Mouse (Mus musculus) limb, embryonic 14.5 days (tissue): ENCODE data around the gene Clip2. TPM values are rescaled to one million over a fixed set of nuclear protein-coding genes. Genes with fewer than 3 reads are reported as not detected.
"Not testable (repeated sequence)": the region's sequence is repeated elsewhere in the genome, so short reads cannot be mapped to it uniquely, and the experiment has no call there.

Experiments used
- ATAC-seq: fragments of 200-750 bp; cut with Nextera tagmentation; 2 replicates; pipeline ENCODE4 v1.8.0; 2017; ENCODE audit warnings: low read depth, moderate number of reproducible peaks, moderate TSS enrichment; ENCODE audit not compliant: low FRiP score
- DNase-seq: peaks from one replicate; pipeline ENCODE4 v3.0.0-alpha.2; 2015; ENCODE audit warnings: low spot score
- H3K27ac ChIP-seq: fragments of 300-500 bp; sonication (generic); replicated peaks from 2 replicates; pipeline ENCODE4 v1.5.1; 2014; ENCODE audit warnings: low read depth, mild to moderate bottlenecking, low read length, moderate library complexity, mixed read lengths
- H3K27me3 ChIP-seq: fragments of 300-500 bp; sonication (generic); 2 replicates; pipeline ENCODE4 v1.6.1; 2014; ENCODE audit warnings: low read length, mixed read lengths; ENCODE audit not compliant: control insufficient read depth, insufficient read depth
- H3K36me3 ChIP-seq: fragments of 300-500 bp; sonication (generic); 2 replicates; pipeline ENCODE4 v1.6.1; 2014; ENCODE audit warnings: mild to moderate bottlenecking, low read length, moderate library complexity, mixed read lengths; ENCODE audit not compliant: control insufficient read depth, insufficient read depth
- H3K4me1 ChIP-seq: fragments of 300-500 bp; sonication (generic); 2 replicates; pipeline ENCODE4 v1.6.1; 2014; ENCODE audit warnings: antibody characterized with exemption, low read length, mixed read lengths; ENCODE audit not compliant: control insufficient read depth, insufficient read depth
- H3K4me2 ChIP-seq: fragments of 300-500 bp; sonication (generic); replicated peaks from 2 replicates; pipeline ENCODE4 v1.6.1; 2014; ENCODE audit warnings: low read depth, mild to moderate bottlenecking, low read length, moderate library complexity; ENCODE audit not compliant: severe bottlenecking
- H3K4me3 ChIP-seq: fragments of 300-500 bp; sonication (generic); replicated peaks from 2 replicates; pipeline ENCODE4 v1.5.1; 2014; ENCODE audit warnings: low read length
- H3K9ac ChIP-seq: fragments of 300-500 bp; sonication (generic); 2 replicates; pipeline ENCODE4 v1.6.1; 2014; ENCODE audit warnings: mild to moderate bottlenecking, low read depth, low read length, moderate library complexity; ENCODE audit not compliant: severe bottlenecking
- H3K9me3 ChIP-seq: fragments of 300-500 bp; sonication (generic); 2 replicates; pipeline ENCODE4 v1.6.1; 2016; ENCODE audit warnings: low read length; ENCODE audit not compliant: control insufficient read depth
- POLR2A ChIP-seq: fragments of 200-500 bp; IDR thresholded peaks from 2 replicates; pipeline ENCODE4 v1.8.0; 2012; ENCODE audit warnings: inconsistent platforms, mild to moderate bottlenecking, moderate library complexity, borderline replicate concordance; ENCODE audit not compliant: insufficient read depth, insufficient read length; ENCODE audit errors: extremely low read depth
- WGBS: fragments of 180-500 bp; shearing (Covaris S2); extraction: QIAGEN DNeasy Blood & Tissue Kit; methylation state at CpG from one replicate; pipeline ENCODE4 v1.1.7; 2014; 5-methylcytosine and 5-hydroxymethylcytosine counted together
- polyA plus RNA-seq, 2 experiments: library from polyadenylated mRNA; depleted of rRNA in 1 of 2; stranded (reverse) in 1 of 2; unstranded in 1 of 2; fragments of >200 nt; fragmentation: Nextera tagmentation in 1 of 2; extraction: Ambion mirVana in 1 of 2; gene quantifications; 2 replicates each; pipeline versions ENCODE4 v1.2.1 to v1.2.3; 2012 to 2014

Clip2 gene
- polyA plus RNA-seq, 2 experiments: 4.7 to 25.5 TPM

DNA sequence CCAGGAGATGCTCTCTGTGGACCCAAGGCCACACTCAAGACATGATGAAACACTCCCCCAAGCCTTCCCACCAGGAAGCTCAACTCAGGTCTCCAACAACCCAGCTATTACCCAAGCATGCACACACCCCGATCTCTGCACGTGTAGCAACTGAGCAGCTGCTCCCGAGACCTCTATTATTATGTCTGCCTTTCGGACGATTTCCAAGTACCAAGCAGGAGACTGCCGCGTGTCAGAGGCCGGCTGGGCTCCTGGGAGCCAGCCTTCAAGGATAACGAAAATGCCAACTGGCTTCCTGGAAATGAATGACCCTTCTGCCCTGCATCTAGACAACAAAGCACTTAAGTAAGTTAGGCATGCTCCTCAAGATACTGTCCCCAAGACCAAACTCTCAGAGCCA is 97.8 kb downstream of the Clip2 start:
- Histone ChIP-seq H3K36me3 (peaks cover 20% of the 10 kb centered on the region), H3K27me3 (no peaks in the 10 kb centered on the region), H3K27ac (peak overlapping the region; percentile 95), H3K9ac (0 out of 2 replicates have a peak overlapping the region, but pooled peaks have one; percentile 4), H3K4me2 (peak overlapping the region; percentile 68), H3K4me1 (peaks cover 14% of the 10 kb centered on the region), H3K4me3 (peak overlapping the region; percentile 78), H3K9me3 (peaks cover 8% of the 10 kb centered on the region; the same call in 1 of the 2 replicates)
- no peak for DNase-seq
- TF ChIP-seq POLR2A: no peak
- WGBS: 33% methylated on average over 9 of the region's 9 CpGs
- no peak for ATAC-seq

DNA sequence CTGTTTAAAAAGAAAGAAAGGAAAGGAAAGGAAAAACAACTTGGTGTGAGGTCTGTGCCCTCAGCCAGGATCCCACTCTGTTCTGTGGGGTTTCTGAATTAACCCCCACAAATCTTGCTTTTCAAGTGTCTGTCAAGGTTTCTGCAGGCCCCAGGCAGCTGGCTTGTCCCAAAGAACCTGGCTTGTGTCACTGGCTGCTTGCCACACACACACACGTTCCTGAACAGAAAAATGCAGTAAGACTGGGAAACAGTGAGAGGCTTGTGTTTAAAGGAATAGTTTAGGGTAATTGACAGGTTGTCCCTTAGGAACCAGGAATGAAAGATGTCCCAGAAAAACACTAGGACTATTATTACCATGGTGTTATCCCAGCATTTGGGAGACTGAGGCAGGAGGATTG is 98.7 kb downstream of the Clip2 start:
- peaks cover 14% of the 10 kb centered on the region for H3K4me1 ChIP-seq
- H3K4me2 ChIP-seq: no peak overlapping the region
- 16% methylated on average over 1 of the region's 1 CpGs for WGBS
- DNase-seq (peak; percentile 36), ATAC-seq (no peak)
- no peaks in the 10 kb centered on the region for H3K27me3 ChIP-seq
- no peak overlapping the region for H3K9ac ChIP-seq
- peaks cover 8% of the 10 kb centered on the region; the same call in 1 of the 2 replicates for H3K9me3 ChIP-seq
- H3K27ac ChIP-seq: 0 out of 2 replicates have a peak overlapping the region, but pooled peaks have one; percentile 26
- no peak for TF ChIP-seq POLR2A
- H3K4me3 ChIP-seq: no peak overlapping the region
- peaks cover 20% of the 10 kb centered on the region for H3K36me3 ChIP-seq

DNA sequence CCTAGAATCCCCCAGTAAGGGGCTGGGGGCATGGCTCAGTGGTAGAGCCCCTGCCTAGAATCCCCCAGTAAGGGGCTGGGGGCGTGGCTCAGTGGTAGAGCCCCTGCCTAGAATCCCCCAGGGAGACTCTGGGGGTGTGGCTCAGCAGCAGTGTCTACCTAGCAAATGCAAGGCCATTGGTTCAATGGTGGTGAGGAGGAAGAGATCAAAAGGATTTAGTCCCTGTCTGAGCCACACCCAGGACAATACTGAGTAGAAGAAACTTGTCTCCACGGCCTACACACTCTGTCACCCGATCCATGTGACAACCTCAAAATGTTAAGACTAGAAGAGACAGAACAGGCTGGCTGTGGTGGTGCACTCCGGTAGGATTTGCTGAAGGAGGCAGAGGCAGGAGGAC is 105.5 kb downstream of the Clip2 start:
- DNase-seq, H3K27ac ChIP-seq: not testable (repeated sequence)

DNA sequence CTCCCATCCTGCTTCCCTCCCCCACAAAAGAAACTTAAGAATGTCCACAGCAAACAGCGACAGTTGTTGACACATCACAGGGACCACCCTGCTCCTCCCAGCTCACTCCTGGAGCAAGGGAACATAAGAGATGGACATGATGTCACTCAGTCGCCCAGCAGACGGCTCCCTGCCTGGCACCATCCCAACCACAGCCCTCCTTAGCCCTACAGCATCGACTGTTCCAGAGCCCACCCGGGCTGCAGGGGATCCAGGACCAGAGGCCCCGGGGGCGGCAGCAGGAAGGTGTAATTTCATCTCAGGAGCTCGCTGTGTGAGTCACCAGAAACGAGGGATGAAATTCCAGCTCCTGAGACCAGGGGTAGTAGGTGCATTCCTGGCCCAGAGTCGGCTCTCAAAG is 106.3 kb downstream of the Clip2 start:
- H3K4me1 ChIP-seq: peaks cover 16% of the 10 kb centered on the region
- H3K36me3 ChIP-seq: peaks cover 38% of the 10 kb centered on the region
- H3K9me3 ChIP-seq: no peaks in the 10 kb centered on the region
- H3K4me3 ChIP-seq: no peak overlapping the region
- TF ChIP-seq POLR2A: no peak
- H3K4me2 ChIP-seq: no peak overlapping the region
- peak overlapping the region; percentile 58; the same call in 1 of the 2 replicates for H3K27ac ChIP-seq
- ATAC-seq: peak; percentile 58
- DNase-seq: peak; percentile 52
- H3K9ac ChIP-seq: 0 out of 2 replicates have a peak overlapping the region, but pooled peaks have one; percentile 8
- H3K27me3 ChIP-seq: no peaks in the 10 kb centered on the region
- 27% methylated on average over 10 of the region's 10 CpGs for WGBS

More for the DNA sequence above, 105.5 kb downstream of the Clip2 start:
- not testable (repeated sequence) for H3K4me3 ChIP-seq, H3K27me3 ChIP-seq, H3K9ac ChIP-seq, ATAC-seq, H3K9me3 ChIP-seq, H3K4me2 ChIP-seq
- Histone ChIP-seq H3K4me1 (peaks cover 16% of the 10 kb centered on the region), H3K36me3 (peaks cover 41% of the 10 kb centered on the region)
- 92% methylated on average over 4 of the region's 4 CpGs for WGBS

DNA sequence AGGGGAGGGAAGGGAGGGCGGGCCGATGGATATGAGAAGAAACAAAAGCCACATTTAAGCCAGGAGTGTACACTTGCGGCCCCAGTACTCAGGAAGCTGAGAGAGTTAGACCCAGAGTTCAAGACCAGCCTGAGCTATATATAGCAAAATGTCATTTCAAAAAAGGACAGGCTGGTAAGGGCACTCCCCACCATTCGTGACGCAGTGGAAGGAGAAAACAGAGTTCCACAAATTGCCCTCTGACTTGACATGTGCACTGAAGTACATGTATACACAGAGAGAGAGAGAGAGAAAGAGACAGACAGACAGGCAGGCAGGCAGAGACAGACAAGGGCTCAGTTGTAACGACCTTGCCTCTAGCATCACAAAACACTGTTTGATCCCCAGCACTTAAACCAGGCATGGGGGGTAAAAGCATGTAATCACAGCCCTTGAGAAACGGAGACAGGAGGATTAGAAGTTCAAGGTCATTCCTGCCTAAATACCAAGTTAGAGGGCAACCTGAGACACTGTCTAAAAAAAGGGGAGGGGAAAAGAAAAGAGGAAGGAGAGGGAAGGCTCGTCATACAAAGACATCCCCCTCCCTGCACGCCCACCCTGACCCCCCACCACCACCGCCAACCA is 106.9 kb downstream of the Clip2 start:
- H3K27ac ChIP-seq: peak overlapping the region; percentile 58
- 0 out of 2 replicates have a peak overlapping the region, but pooled peaks have one; percentile 8 for H3K9ac ChIP-seq
- H3K4me3 ChIP-seq: no peak overlapping the region
- TF ChIP-seq POLR2A: no peak
- no peaks in the 10 kb centered on the region for H3K9me3 ChIP-seq
- ATAC-seq: no peak
- peaks cover 19% of the 10 kb centered on the region for H3K4me1 ChIP-seq
- 65% methylated on average over 10 of the region's 10 CpGs for WGBS
- no peaks in the 10 kb centered on the region for H3K27me3 ChIP-seq
- no peak overlapping the region for H3K4me2 ChIP-seq
- DNase-seq: no peak
- H3K36me3 ChIP-seq: peaks cover 36% of the 10 kb centered on the region

DNA sequence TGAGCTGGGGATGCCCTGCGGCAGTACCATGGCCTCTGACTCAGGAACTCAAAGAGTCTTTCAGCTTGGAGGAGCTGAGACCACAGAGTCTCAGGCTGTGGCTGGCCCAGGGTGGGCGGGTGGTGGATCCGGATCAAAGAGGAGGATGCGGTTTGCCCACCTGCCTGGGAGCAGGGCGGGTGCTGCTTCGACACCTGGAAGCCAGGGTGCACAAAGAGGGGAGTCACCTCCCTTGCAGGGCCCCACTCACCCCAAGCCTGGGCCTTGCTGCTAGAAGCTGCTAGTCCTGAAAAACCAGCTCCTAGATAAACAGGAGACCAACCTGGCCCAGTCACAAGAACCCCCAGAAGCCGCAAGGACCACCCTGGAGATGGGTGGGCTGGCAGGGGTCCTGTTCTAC is 107.8 kb downstream of the Clip2 start:
- Histone ChIP-seq H3K4me3 (no peak overlapping the region), H3K4me1 (peaks cover 23% of the 10 kb centered on the region), H3K36me3 (peaks cover 42% of the 10 kb centered on the region), H3K27me3 (no peaks in the 10 kb centered on the region), H3K27ac (0 out of 2 replicates have a peak overlapping the region, but pooled peaks have one; percentile 33), H3K9ac (no peak overlapping the region), H3K9me3 (no peaks in the 10 kb centered on the region), H3K4me2 (no peak overlapping the region)
- 91% methylated on average over 7 of the region's 7 CpGs for WGBS
- no peak for ATAC-seq
- no peak for DNase-seq
- no peak for TF ChIP-seq POLR2A
